Mouse (Mus musculus): ENCODE measurements around the gene Qsox1. TPM values are rescaled to one million over a fixed set of nuclear protein-coding genes. Genes with fewer than 3 reads are reported as not detected.

The Qsox1 gene
- polyA plus RNA-seq, 1 experiment from 2014 or later, result 6.8 TPM

DNA sequence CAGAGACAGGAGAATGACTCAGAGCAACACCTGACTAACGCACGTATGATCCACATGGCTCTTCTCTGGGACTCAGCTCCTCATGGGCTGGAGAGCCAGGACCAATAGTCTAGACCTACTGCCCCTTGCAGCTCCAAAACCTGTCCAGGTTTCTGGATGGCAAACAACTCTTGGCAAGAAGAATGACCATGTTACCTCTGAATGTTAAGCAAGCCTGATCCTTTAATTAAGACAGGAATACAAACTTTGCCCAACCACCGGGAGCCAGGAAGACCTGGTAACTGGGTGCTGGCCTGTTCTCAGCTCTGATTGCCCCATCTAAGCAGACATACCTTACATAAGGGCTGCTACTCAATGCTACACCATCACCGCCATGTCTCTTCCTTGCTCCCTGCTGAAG lies 4.4 kb downstream of the Qsox1 start:
- no peak overlapping the region for H3K27ac ChIP-seq (ENCODE audit: low read depth, low read length)
- no peak overlapping the region for H3K9ac ChIP-seq (ENCODE audit: low read length)
- 96% methylated on average over 4 of the region's 4 CpGs for WGBS
- no peaks in the 10 kb centered on the region for H3K36me3 ChIP-seq (ENCODE audit: control insufficient read depth, insufficient read depth, low read length)
- ATAC-seq (ENCODE audit: low FRiP score), result no peak
- DNase-seq (ENCODE audit: low spot score, missing footprints), result no peak
- no peak overlapping the region for H3K4me2 ChIP-seq
- peaks cover 6% of the 10 kb centered on the region for H3K4me1 ChIP-seq (ENCODE audit: control insufficient read depth, insufficient read depth, low read length)
- no peaks in the 10 kb centered on the region for H3K9me3 ChIP-seq (ENCODE audit: control insufficient read depth, low read length)
- no peak overlapping the region for H3K4me3 ChIP-seq (ENCODE audit: low read depth, low read length)
- H3K27me3 ChIP-seq (ENCODE audit: control insufficient read depth, insufficient read depth, low read length), result no peaks in the 10 kb centered on the region

DNA sequence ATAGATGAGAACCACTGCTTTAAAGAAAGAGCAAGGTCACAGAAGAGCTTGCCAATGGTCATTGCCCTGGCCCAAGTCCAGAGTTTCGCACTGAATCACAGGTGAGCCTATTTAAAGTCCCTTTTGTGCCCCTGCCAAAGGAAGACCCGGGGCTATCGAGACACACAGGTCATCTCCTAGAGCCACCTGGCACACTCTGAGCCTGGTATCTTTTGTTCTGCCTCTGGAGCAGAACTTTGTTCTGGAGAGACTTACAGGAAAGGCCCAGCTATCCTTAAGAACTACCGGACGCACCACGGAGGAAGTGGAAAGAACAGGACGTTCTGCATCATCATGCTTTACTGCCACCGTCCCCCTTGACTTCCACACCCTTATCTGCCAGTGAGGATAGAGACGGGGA lies 7.1 kb downstream of the Qsox1 start:
- WGBS, result 89% methylated on average over 9 of the region's 9 CpGs
- DNase-seq (ENCODE audit: low spot score, missing footprints) (no peak), ATAC-seq (ENCODE audit: low FRiP score) (no peak)
- no peaks in the 10 kb centered on the region; the same call in 1 of the 2 replicates for H3K36me3 ChIP-seq (ENCODE audit: control insufficient read depth, insufficient read depth, low read length)
- H3K4me2 ChIP-seq, result no peak overlapping the region
- H3K9me3 ChIP-seq (ENCODE audit: control insufficient read depth, low read length), result no peaks in the 10 kb centered on the region
- no peak overlapping the region for H3K27ac ChIP-seq (ENCODE audit: low read depth, low read length)
- H3K4me3 ChIP-seq (ENCODE audit: low read depth, low read length), result no peak overlapping the region
- no peak overlapping the region for H3K9ac ChIP-seq (ENCODE audit: low read length)
- H3K4me1 ChIP-seq (ENCODE audit: control insufficient read depth, insufficient read depth, low read length), result no peaks in the 10 kb centered on the region
- H3K27me3 ChIP-seq (ENCODE audit: control insufficient read depth, insufficient read depth, low read length), result no peaks in the 10 kb centered on the region

DNA sequence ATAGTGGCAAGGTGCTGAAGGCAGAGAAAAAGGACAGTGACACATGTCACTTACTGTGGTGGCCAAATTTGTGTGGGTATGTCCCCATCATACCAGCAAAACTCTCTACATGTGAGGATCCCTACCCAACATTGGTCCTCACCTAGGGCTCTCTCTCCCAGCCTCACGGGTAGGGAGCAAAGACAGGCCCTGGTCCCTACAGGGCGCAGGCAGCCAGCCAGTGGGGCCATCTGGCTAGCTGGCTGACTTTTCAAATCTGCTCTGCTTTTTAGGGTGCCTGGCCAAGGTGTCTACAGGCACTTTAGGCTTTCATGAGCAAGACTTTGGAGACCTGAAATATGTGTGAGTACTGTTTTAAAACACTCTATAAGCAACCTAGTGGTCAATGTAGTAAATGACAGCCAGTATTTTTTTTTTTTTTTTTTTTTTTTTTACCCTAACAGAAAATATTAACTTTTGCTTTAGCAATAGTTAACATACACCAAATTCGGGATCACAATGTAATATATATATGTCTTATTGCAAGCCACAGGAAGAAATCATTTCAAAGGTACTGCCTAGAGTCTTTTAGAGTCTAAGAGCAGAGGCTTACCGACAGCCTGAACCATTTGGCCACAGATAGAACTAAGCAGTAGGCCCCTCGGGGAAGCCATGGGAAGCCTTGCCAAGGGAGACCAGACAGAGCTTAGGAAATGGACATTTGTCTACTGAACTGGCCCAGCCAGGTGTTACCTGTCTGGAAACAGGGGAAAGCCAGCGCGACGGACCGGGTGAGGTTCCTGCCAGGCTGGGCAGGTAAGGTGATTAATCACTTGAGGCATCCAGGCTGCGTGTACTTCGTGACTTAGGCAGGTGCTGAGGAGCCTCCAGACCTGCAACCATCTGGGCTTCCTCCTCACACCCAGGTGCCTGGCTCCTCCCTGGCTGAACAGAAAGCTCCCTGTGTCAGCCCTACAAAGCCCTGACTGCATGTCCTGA lies 11.4 kb downstream of the Qsox1 start:
- Histone ChIP-seq H3K9ac (ENCODE audit: low read length) (no peak overlapping the region), H3K27me3 (ENCODE audit: control insufficient read depth, insufficient read depth, low read length) (no peaks in the 10 kb centered on the region), H3K4me3 (ENCODE audit: low read depth, low read length) (no peak overlapping the region), H3K4me1 (ENCODE audit: control insufficient read depth, insufficient read depth, low read length) (no peaks in the 10 kb centered on the region), H3K9me3 (ENCODE audit: control insufficient read depth, low read length) (no peaks in the 10 kb centered on the region), H3K36me3 (ENCODE audit: control insufficient read depth, insufficient read depth, low read length) (no peaks in the 10 kb centered on the region; the same call in 1 of the 2 replicates), H3K27ac (ENCODE audit: low read depth, low read length) (no peak overlapping the region), H3K4me2 (no peak overlapping the region)
- DNase-seq (ENCODE audit: low spot score, missing footprints), result no peak
- WGBS, result 90% methylated on average over 11 of the region's 11 CpGs
- no peak for ATAC-seq (ENCODE audit: low FRiP score)

DNA sequence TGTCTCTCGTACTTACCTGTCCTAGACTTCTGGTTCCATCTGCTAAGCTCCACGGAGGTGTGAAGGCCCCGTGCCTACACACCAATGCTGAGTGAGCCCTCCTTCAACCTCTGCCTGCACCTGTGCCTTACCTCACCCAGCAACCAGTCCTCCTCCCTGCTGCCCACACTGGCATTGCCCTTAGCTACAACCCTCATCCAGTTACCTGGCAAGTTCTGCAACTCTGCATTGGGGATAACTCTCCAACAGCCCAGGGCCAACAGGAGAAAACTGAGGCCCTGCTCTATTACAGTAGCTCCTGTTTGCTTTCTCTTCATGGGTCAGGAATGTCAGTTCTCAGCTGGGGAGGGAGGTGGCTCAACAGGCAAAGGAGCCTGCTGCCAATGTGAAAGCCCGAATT lies 14.7 kb downstream of the Qsox1 start:
- H3K9me3 ChIP-seq (ENCODE audit: control insufficient read depth, low read length), result no peaks in the 10 kb centered on the region
- DNase-seq (ENCODE audit: low spot score, missing footprints) (no peak), ATAC-seq (ENCODE audit: low FRiP score) (no peak)
- H3K4me3 ChIP-seq (ENCODE audit: low read depth, low read length), result no peak overlapping the region
- no peaks in the 10 kb centered on the region; the same call in 1 of the 2 replicates for H3K36me3 ChIP-seq (ENCODE audit: control insufficient read depth, insufficient read depth, low read length)
- 90% methylated on average over 4 of the region's 4 CpGs for WGBS
- H3K9ac ChIP-seq (ENCODE audit: low read length), result no peak overlapping the region
- H3K4me2 ChIP-seq, result no peak overlapping the region
- no peaks in the 10 kb centered on the region for H3K27me3 ChIP-seq (ENCODE audit: control insufficient read depth, insufficient read depth, low read length)
- no peak overlapping the region for H3K27ac ChIP-seq (ENCODE audit: low read depth, low read length)
- no peaks in the 10 kb centered on the region for H3K4me1 ChIP-seq (ENCODE audit: control insufficient read depth, insufficient read depth, low read length)

DNA sequence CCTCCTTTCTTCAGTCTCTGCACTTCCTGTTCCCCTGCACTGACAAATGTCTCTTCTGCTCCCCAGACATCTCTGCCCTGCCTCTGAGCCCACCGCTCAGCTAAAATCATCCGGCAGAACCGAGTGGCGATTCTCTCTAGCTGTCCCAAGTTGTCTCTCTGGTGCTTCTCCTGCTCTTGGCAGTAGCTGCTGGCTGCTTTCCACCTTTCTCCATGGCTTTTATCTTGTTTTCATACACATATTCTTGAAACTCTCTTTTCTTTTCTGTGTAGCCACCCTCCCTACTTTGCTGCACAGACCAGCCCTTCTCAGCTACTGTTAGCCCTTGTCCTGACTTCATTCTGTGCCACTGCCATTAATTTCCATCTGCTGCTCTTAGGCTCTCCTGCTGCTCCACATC lies 15.3 kb downstream of the Qsox1 start:
- H3K4me2 ChIP-seq, result no peak overlapping the region
- no peaks in the 10 kb centered on the region for H3K4me1 ChIP-seq (ENCODE audit: control insufficient read depth, insufficient read depth, low read length)
- no peaks in the 10 kb centered on the region for H3K36me3 ChIP-seq (ENCODE audit: control insufficient read depth, insufficient read depth, low read length)
- H3K9me3 ChIP-seq (ENCODE audit: control insufficient read depth, low read length), result no peaks in the 10 kb centered on the region
- ATAC-seq (ENCODE audit: low FRiP score), result no peak
- DNase-seq (ENCODE audit: low spot score, missing footprints), result no peak
- no peaks in the 10 kb centered on the region for H3K27me3 ChIP-seq (ENCODE audit: control insufficient read depth, insufficient read depth, low read length)
- H3K27ac ChIP-seq (ENCODE audit: low read depth, low read length), result no peak overlapping the region
- H3K4me3 ChIP-seq (ENCODE audit: low read depth, low read length), result no peak overlapping the region
- no peak overlapping the region for H3K9ac ChIP-seq (ENCODE audit: low read length)
- 92% methylated on average over 4 of the region's 4 CpGs for WGBS

DNA sequence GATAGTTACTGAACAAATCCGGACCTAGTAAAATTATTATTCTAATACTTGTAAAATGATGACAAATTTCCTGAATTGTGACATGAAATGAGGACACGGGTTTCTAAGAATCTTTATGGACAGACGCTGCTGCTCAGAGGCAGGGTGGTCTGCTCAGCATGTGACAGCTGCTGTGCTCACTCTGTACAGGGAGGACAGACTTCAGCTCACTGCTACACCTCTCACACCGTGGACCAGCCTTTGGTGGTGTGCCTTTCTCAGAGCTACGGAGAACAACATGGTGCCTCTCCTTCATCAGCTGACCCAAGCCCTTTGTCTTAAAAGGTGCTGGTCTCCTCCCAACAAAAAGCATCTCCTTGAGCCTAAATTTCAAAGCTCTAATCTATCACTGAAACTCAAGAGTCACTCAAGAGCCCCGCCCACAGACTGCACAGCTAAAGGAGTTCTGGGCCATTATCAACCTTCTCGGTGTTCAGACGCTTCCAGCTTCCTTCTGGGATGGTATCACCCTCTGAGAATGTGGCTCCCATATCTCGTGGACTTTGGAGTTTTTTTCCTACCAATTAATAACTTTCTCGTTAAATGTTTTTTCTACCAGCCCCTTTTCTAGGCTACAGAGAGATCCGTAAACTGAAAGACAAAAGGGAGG lies 15.8 kb downstream of the Qsox1 start:
- Histone ChIP-seq H3K27me3 (ENCODE audit: control insufficient read depth, insufficient read depth, low read length) (no peaks in the 10 kb centered on the region), H3K9ac (ENCODE audit: low read length) (no peak overlapping the region), H3K4me1 (ENCODE audit: control insufficient read depth, insufficient read depth, low read length) (no peaks in the 10 kb centered on the region), H3K9me3 (ENCODE audit: control insufficient read depth, low read length) (no peaks in the 10 kb centered on the region), H3K36me3 (ENCODE audit: control insufficient read depth, insufficient read depth, low read length) (no peaks in the 10 kb centered on the region), H3K4me3 (ENCODE audit: low read depth, low read length) (no peak overlapping the region), H3K27ac (ENCODE audit: low read depth, low read length) (no peak overlapping the region), H3K4me2 (no peak overlapping the region)
- DNase-seq (ENCODE audit: low spot score, missing footprints) (no peak), ATAC-seq (ENCODE audit: low FRiP score) (no peak)
- 82% methylated on average over 11 of the region's 11 CpGs for WGBS

DNA sequence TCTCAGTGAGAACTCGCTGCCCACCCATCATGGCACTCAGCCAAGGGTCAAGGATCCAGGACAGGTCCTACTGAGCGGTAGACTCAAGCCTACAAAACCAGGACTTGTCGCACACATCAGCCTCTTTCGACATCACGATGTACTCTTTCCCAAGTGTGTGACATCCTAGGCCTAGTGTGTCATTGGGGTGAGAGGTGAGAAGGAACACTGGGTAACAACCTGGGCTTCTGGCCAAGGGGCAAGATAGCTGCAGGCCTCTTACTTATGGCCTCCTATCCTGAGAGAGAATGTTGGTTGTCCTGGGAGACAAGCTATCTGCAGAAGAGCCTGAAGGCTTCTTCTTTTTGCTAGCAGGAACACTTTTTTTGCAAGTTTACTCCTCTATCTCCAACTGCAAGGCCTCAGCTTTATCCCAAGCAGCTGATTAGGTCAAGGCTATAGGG lies 16.9 kb downstream of the Qsox1 start:
- H3K36me3 ChIP-seq (ENCODE audit: control insufficient read depth, insufficient read depth, low read length), result no peaks in the 10 kb centered on the region
- no peak for DNase-seq (ENCODE audit: low spot score, missing footprints)
- no peaks in the 10 kb centered on the region for H3K9me3 ChIP-seq (ENCODE audit: control insufficient read depth, low read length)
- H3K27me3 ChIP-seq (ENCODE audit: control insufficient read depth, insufficient read depth, low read length), result no peaks in the 10 kb centered on the region
- WGBS, result 96% methylated on average over 5 of the region's 5 CpGs
- H3K9ac ChIP-seq (ENCODE audit: low read length), result no peak overlapping the region
- no peak overlapping the region for H3K27ac ChIP-seq (ENCODE audit: low read depth, low read length)
- H3K4me2 ChIP-seq, result no peak overlapping the region
- no peak for ATAC-seq (ENCODE audit: low FRiP score)
- H3K4me3 ChIP-seq (ENCODE audit: low read depth, low read length), result no peak overlapping the region
- no peaks in the 10 kb centered on the region for H3K4me1 ChIP-seq (ENCODE audit: control insufficient read depth, insufficient read depth, low read length)

DNA sequence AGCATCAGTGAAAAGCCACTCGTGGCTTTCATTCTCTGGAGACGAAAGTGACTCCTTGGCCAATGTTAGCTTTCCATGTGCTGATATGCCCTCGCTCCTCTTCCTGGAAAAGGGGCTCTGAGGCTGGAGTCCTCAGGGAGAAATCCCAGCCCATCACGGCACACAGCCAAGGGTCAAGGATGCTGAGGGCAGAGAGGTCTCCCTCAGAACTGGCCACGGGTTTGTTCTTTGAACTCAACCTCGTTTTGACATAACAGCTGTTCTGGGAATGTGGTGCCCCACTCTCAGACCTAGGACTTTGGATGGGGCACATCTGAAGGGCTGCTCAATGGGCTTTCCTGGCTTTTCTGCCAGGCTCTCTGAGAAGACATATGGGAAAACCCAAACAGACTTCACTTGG lies 17.8 kb downstream of the Qsox1 start:
- 90% methylated on average over 6 of the region's 6 CpGs for WGBS
- H3K36me3 ChIP-seq (ENCODE audit: control insufficient read depth, insufficient read depth, low read length), result no peaks in the 10 kb centered on the region
- H3K4me2 ChIP-seq, result no peak overlapping the region
- no peak overlapping the region for H3K9ac ChIP-seq (ENCODE audit: low read length)
- no peaks in the 10 kb centered on the region; the same call in 1 of the 2 replicates for H3K4me1 ChIP-seq (ENCODE audit: control insufficient read depth, insufficient read depth, low read length)
- ATAC-seq (ENCODE audit: low FRiP score), result no peak
- no peak overlapping the region for H3K4me3 ChIP-seq (ENCODE audit: low read depth, low read length)
- peak; percentile 21 for DNase-seq (ENCODE audit: low spot score, missing footprints)
- no peak overlapping the region for H3K27ac ChIP-seq (ENCODE audit: low read depth, low read length)
- no peaks in the 10 kb centered on the region for H3K27me3 ChIP-seq (ENCODE audit: control insufficient read depth, insufficient read depth, low read length)
- H3K9me3 ChIP-seq (ENCODE audit: control insufficient read depth, low read length), result no peaks in the 10 kb centered on the region

DNA sequence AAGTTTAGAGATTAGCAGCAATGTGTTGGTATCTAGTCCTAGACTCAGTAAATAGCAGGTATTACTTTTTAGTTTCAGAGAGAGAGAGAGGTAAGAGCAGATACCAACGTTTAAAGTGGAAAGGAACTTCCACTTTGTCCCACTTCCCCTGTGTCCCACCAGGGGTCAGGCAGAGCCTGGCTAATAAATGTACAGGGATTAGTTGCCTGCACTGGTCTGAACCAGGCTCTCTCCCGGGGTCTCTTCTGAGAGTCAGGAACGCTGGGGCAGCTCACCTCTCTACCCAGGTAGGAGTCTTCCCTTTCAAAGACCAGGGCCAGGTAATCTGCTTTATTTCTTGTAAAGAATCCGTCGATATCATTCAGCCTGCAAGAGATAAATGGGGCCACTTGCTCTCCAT lies 20.8 kb downstream of the Qsox1 start:
- Histone ChIP-seq H3K27ac (ENCODE audit: low read depth, low read length) (no peak overlapping the region), H3K4me2 (no peak overlapping the region), H3K4me3 (ENCODE audit: low read depth, low read length) (no peak overlapping the region), H3K36me3 (ENCODE audit: control insufficient read depth, insufficient read depth, low read length) (peaks cover 3% of the 10 kb centered on the region; the same call in 1 of the 2 replicates), H3K27me3 (ENCODE audit: control insufficient read depth, insufficient read depth, low read length) (no peaks in the 10 kb centered on the region), H3K9ac (ENCODE audit: low read length) (no peak overlapping the region), H3K9me3 (ENCODE audit: control insufficient read depth, low read length) (no peaks in the 10 kb centered on the region), H3K4me1 (ENCODE audit: control insufficient read depth, insufficient read depth, low read length) (no peaks in the 10 kb centered on the region; the same call in 1 of the 2 replicates)
- DNase-seq (ENCODE audit: low spot score, missing footprints), result peak; percentile 78
- WGBS, result 67% methylated on average over 5 of the region's 5 CpGs
- ATAC-seq (ENCODE audit: low FRiP score), result no peak

Measured in midbrain, embryonic 11.5 days (tissue).